Mouse (Mus musculus) embryonic stem cell, embryonic (primary cell): ENCODE measurements at regions not wholly inside any gene's neighbourhood (a gene's known extent, or its start where the extent isn't known, plus 50 kb on each side); places are given as distances from the start of the nearest gene placed in this dataset.

ENCODE experiments used
- CTCF ChIA-PET, 4 experiments: fragments of 300-600 bp in 2 of 4; fragments of 350-600 bp in 2 of 4; sonication (Branson Sonifier 250); formaldehyde crosslinking; loops; one replicate each; lab custom pipeline; 2022; ENCODE audit warnings: inconsistent platforms in 2 of 4; lab: Charles Lee
- POLR2A ChIA-PET, 4 experiments: fragments of 300-600 bp in 2 of 4; fragments of 350-600 bp in 2 of 4; sonication (Branson Sonifier 250); formaldehyde crosslinking; loops; one replicate each; lab custom pipeline; 2022; ENCODE audit warnings: antibody characterized with exemption in 4 of 4, inconsistent platforms in 1 of 4; lab: Charles Lee

DNA sequence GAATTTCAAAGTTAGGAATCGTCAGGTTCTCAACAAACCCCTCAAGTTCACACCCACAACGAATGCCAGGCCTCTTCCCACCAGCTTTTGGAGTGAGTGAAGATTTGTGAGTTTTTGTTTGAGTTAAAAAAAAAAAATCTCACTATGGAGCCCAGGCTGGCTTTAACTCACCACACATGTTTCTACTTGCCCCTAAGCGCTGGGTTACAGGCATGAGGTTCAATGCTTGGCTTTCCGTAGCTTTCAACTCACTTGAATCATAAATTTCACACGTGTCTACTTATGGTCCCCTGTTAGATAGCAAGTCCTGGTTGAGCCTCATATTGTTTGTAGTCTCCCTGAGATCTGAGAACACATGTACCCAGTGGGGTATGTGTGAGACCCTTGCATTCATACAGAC lies 122.8 kb upstream of the Efna5 start:
- ChIA-PET CTCF (no interaction called here), POLR2A (no interaction called here)

GRCm38 (mm10) chr17:63002729-63003128 lies 121.6 kb upstream of the Efna5 start:
- ChIA-PET CTCF (no interaction called here), POLR2A (no interaction called here)

GRCm38 (mm10) chr17:63001898-63002297 lies 120.8 kb upstream of the Efna5 start:
- ChIA-PET POLR2A (no interaction called here), CTCF (no interaction called here)

- CTCF ChIA-PET, result no interaction called here
- POLR2A ChIA-PET, result interaction anchor here in 1 of 4 experiments (1.0 kb wide), 1 partner anchor 12 kb away, joined by 4 read pairs; no protein-coding TSS in a partner anchor
Measured at GRCm38 (mm10) chr17:62997691-62998090, 116.6 kb upstream of the Efna5 start.

DNA sequence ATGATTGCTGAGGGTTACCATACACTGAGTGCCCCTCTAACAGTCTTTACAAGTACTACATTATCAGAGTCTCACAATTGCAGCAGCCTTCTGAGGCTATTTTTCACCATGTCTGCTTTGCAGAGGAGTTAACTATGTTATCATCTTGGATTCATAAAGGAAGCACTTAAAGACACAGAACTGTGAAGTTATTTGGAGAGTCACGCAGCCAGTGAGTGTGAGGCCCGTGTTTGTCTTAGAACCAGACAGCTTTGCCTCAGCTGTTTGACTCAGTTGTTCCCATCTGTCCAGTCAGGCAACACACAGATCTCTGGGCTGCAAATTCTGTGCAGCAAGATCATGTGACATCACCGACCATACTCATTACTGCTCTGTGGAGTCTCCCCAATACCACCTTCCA lies 114.2 kb upstream of the Efna5 start:
- CTCF ChIA-PET, result no interaction called here
- POLR2A ChIA-PET, result no interaction called here

- ChIA-PET CTCF (no interaction called here), POLR2A (no interaction called here)
Measured at GRCm38 (mm10) chr17:62992977-62993376, 111.9 kb upstream of the Efna5 start.

- POLR2A ChIA-PET, result no interaction called here
- CTCF ChIA-PET, result no interaction called here
Measured at GRCm38 (mm10) chr17:62986304-62986703, 105.2 kb upstream of the Efna5 start.

DNA sequence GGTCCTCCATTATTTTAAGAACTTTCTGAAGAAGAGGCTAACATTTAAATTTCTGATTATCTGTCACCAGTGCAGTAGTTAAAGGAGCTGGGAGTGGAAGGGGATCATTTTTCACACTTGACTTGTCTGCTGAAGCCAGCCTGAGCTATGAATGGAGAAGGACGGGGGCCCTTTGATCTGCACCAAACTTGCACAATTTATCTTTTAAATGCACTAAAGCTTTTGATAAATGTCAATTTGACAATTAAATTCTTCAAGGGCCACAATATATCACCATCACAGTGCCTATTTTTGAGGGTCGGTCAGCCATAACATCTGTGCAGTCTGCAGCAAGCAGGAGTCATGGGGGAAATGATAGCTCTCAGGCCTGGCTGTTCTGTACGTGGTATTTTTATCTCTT lies 99.2 kb upstream of the Efna5 start:
- ChIA-PET POLR2A (no interaction called here), CTCF (no interaction called here)

DNA sequence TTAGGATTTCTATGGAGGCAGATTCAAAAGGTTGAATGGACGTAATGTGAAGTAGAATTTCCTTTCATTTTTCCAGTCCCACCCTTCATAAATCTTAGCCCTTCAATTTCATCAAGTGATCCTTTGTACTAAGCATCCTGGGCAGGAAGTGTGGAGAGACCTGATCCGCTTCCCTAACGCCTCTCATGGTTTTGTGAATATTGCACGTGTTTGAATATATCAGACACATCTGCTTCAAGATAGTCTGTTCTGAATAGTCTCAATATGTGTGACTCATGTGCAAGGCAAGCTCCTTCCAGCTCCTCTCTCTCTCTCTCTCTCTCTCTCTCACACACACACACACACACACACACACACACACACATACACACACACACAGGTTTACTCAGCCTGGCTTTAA lies 96.4 kb upstream of the Efna5 start:
- ChIA-PET CTCF (no interaction called here), POLR2A (interaction anchor here in 1 of 4 experiments (0.6 kb wide), 1 partner anchor 79 kb away, joined by 4 read pairs; no protein-coding TSS in a partner anchor)

DNA sequence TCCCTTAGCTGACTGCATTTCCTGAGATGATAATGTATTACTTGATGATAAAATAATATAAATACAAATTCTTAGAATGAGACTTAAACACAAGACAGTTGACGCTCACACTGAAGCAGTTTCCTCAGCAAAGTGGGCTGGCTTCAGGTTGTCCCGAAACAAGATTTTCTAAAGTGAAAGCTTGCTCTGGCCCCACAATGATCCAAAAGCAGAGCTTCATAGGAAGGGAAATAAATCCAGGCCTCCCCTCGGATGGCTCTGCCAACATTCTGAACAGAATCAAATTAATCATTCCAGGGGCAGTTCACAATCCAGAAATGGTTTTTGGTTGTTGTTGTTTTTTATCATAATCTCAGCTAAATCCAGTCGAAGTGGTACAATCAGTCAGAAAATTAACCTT lies 96.0 kb upstream of the Efna5 start:
- ChIA-PET CTCF (no interaction called here), POLR2A (interaction anchor here in 1 of 4 experiments (0.6 kb wide), 1 partner anchor 79 kb away, joined by 4 read pairs; no protein-coding TSS in a partner anchor)

GRCm38 (mm10) chr17:62974627-62975279 lies 93.6 kb upstream of the Efna5 start:
- ChIA-PET CTCF (no interaction called here), POLR2A (no interaction called here)

- ChIA-PET POLR2A (no interaction called here), CTCF (interaction anchor here in 1 of 4 experiments (0.6 kb wide), 1 partner anchor 856 kb away, joined by 4 read pairs; no protein-coding TSS in a partner anchor)
Measured at GRCm38 (mm10) chr17:62969025-62969424, 87.9 kb upstream of the Efna5 start.

GRCm38 (mm10) chr17:62963824-62964223 lies 82.7 kb upstream of the Efna5 start:
- ChIA-PET POLR2A (no interaction called here), CTCF (no interaction called here)

DNA sequence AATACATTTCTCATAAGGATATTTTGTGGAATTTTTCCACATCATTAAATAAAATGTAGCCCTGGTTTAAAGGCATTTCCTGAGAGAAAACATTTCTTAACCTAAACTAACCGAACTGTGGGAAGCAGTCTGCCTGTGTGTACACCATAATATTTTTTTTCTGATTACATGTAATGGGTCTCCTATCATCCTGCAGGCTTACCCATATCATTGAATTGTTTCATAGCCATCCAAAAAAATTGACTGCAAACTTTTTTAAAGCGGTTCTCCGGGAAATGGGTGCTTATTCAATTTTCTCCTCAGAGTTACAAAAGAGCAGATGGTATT lies 81.1 kb upstream of the Efna5 start:
- POLR2A ChIA-PET, result no interaction called here
- CTCF ChIA-PET, result no interaction called here

GRCm38 (mm10) chr17:62961596-62962291 lies 80.6 kb upstream of the Efna5 start:
- ChIA-PET POLR2A (no interaction called here), CTCF (no interaction called here)

GRCm38 (mm10) chr17:62959146-62959545 lies 78.0 kb upstream of the Efna5 start:
- ChIA-PET CTCF (no interaction called here), POLR2A (no interaction called here)

- POLR2A ChIA-PET, result no interaction called here
- CTCF ChIA-PET, result no interaction called here
Measured at GRCm38 (mm10) chr17:62947537-62948193, 66.5 kb upstream of the Efna5 start.

- ChIA-PET CTCF (no interaction called here), POLR2A (interaction anchor here in 1 of 4 experiments (1.3 kb wide), 1 partner anchor 61 kb away, joined by 3 read pairs; no protein-coding TSS in a partner anchor)
Measured at GRCm38 (mm10) chr17:62940573-62941252, 59.6 kb upstream of the Efna5 start.

DNA sequence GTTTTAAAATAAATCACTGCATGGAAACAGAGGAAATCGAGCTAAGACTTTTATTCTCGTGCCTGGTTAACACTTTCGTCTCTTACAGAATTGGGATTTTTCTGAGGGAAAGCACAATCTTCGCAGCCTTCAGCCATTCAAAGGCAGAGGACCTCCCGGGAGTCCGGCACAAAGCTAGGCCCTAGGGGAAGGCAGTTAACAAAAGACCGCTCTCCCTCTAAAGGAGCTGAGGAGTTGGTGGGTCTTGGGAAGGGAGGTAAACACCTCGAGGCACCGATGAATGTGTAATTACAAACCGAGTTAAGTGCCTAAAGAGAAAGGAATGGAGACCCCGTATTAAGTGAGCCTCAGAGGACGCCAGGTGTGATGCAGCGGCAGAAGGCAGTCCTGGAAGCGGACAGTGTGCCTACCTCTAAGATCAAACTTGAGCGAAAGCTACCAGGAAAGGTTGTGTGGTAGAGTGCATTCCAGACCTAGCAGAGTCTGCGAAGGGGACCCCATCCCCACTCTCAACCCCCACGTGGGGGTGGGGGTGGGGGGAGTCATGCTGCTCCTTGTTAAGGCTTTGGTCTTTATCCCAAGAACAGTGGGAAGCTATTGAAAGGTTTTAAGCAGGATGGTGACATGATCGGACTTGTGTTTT lies 58.9 kb upstream of the Efna5 start:
- POLR2A ChIA-PET, result interaction anchor here in 1 of 4 experiments (1.3 kb wide), 1 partner anchor 60 kb away, joined by 3 read pairs; no protein-coding TSS in a partner anchor
- CTCF ChIA-PET, result no interaction called here
